Mouse (Mus musculus): ENCODE measurements at regions not wholly inside any gene's neighbourhood (a gene's known extent, or its start where the extent isn't known, plus 50 kb on each side); places are given as distances from the start of the nearest gene placed in this dataset.

- TF ChIP-seq CTCF (IDR thresholded peaks at IDR 0.05; ENCODE audit: low read depth) = peak; percentile 25
- no peaks in the 10 kb centered on the region for H3K36me3 ChIP-seq (ENCODE audit: insufficient read depth)
- peaks cover 3% of the 10 kb centered on the region; the same call in 1 of the 2 replicates for H3K4me1 ChIP-seq (ENCODE audit: insufficient read depth)
- no peaks in the 10 kb centered on the region for H3K27me3 ChIP-seq (ENCODE audit: insufficient read depth, low read length)
- H3K27ac ChIP-seq (ENCODE audit: low read depth) = peak overlapping the region; percentile 42; the same call in 1 of the 2 replicates
- ATAC-seq (ENCODE audit: insufficient read depth) (peak; percentile 29; the same call in 1 of the 2 replicates), DNase-seq (peak; percentile 51)
- H3K9me3 ChIP-seq (ENCODE audit: low read depth, low read length) = no peaks in the 10 kb centered on the region
- no peak overlapping the region for H3K9ac ChIP-seq
- H3K4me2 ChIP-seq = no peak overlapping the region
- no peak overlapping the region for H3K4me3 ChIP-seq (ENCODE audit: low read depth, low read length)
- WGBS = 51% methylated on average over 5 of the region's 5 CpGs
These were observed 127.3 kb upstream of the Adamts18 start for GRCm38 (mm10) chr8:113975810-113976209.

- H3K27ac ChIP-seq (ENCODE audit: low read depth) = no peak overlapping the region
- H3K27me3 ChIP-seq (ENCODE audit: insufficient read depth, low read length) = no peaks in the 10 kb centered on the region
- ATAC-seq (ENCODE audit: insufficient read depth) (peak; percentile 19; the same call in 1 of the 2 replicates), DNase-seq (no peak)
- H3K36me3 ChIP-seq (ENCODE audit: insufficient read depth) = no peaks in the 10 kb centered on the region
- H3K4me2 ChIP-seq = no peak overlapping the region
- H3K4me3 ChIP-seq (ENCODE audit: low read depth, low read length) = no peak overlapping the region
- H3K9ac ChIP-seq = no peak overlapping the region
- WGBS = 22% methylated on average over 4 of the region's 4 CpGs
- no peaks in the 10 kb centered on the region for H3K9me3 ChIP-seq (ENCODE audit: low read depth, low read length)
- H3K4me1 ChIP-seq (ENCODE audit: insufficient read depth) = peaks cover 3% of the 10 kb centered on the region; the same call in 1 of the 2 replicates
- TF ChIP-seq CTCF (IDR thresholded peaks at IDR 0.05; ENCODE audit: low read depth) = no peak
These were observed 128.1 kb upstream of the Adamts18 start for GRCm38 (mm10) chr8:113976626-113977025.

DNA sequence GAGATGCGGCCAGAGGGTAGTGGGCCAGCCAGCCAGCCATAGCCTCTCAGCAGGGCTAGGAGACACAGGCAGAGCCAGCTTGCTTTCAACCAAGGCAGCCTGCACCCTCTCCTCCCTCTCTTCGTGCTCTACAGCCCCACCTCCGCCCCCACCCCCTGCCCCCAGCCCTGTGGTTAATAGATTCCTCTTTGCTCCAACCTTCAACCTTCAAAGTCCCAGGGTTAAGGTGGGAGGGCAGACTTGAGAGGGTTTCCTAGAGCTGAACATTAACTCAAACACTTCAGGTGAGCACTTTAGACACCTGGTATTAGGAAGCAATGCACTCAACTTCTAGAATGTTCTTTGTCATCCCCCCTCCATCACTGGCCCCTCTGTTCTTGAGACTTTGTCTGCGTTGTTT, 128.5 kb upstream of the Adamts18 start:
- H3K27ac ChIP-seq (ENCODE audit: low read depth) = no peak overlapping the region
- no peaks in the 10 kb centered on the region for H3K36me3 ChIP-seq (ENCODE audit: insufficient read depth)

DNA sequence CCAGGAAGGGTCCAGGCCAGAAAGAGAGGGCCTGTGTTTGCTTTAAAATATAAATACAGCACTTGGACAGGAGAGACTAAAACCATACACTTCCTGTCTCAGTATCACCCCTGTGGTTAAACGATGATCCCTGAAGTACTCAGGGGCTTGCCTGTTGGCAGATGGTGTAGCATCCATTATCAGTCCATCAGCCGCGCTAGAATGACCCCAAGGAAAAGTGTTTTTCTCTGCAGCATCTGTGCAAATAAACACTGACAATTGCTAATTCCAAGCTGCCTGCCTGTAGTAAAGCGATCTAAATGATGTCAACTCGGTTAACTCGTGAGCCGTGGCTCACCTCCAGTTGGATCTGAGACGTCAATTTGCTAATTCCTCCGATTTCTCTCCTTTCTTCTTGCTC, 130.4 kb upstream of the Adamts18 start:
- Histone ChIP-seq H3K27me3 (ENCODE audit: insufficient read depth, low read length) (no peaks in the 10 kb centered on the region), H3K36me3 (ENCODE audit: insufficient read depth) (no peaks in the 10 kb centered on the region), H3K9ac (no peak overlapping the region), H3K27ac (ENCODE audit: low read depth) (no peak overlapping the region), H3K4me3 (ENCODE audit: low read depth, low read length) (no peak overlapping the region), H3K4me1 (ENCODE audit: insufficient read depth) (no peaks in the 10 kb centered on the region), H3K4me2 (no peak overlapping the region), H3K9me3 (ENCODE audit: low read depth, low read length) (no peaks in the 10 kb centered on the region)
- WGBS = 21% methylated on average over 9 of the region's 9 CpGs
- ATAC-seq (ENCODE audit: insufficient read depth) = no peak
- DNase-seq = no peak
- TF ChIP-seq CTCF (IDR thresholded peaks at IDR 0.05; ENCODE audit: low read depth) = no peak

More for the DNA sequence above, 128.5 kb upstream of the Adamts18 start:
- Histone ChIP-seq H3K27me3 (ENCODE audit: insufficient read depth, low read length) (no peaks in the 10 kb centered on the region), H3K4me1 (ENCODE audit: insufficient read depth) (peaks cover 3% of the 10 kb centered on the region; the same call in 1 of the 2 replicates), H3K4me2 (no peak overlapping the region), H3K9ac (no peak overlapping the region), H3K9me3 (ENCODE audit: low read depth, low read length) (no peaks in the 10 kb centered on the region), H3K4me3 (ENCODE audit: low read depth, low read length) (no peak overlapping the region)
- DNase-seq (peak; percentile 64), ATAC-seq (ENCODE audit: insufficient read depth) (peak; percentile 69)
- WGBS = 22% methylated on average over 4 of the region's 4 CpGs
- no peak for TF ChIP-seq CTCF (IDR thresholded peaks at IDR 0.05; ENCODE audit: low read depth)

- Histone ChIP-seq H3K4me1 (ENCODE audit: insufficient read depth) (no peaks in the 10 kb centered on the region), H3K4me2 (no peak overlapping the region), H3K9me3 (ENCODE audit: low read depth, low read length) (no peaks in the 10 kb centered on the region), H3K36me3 (ENCODE audit: insufficient read depth) (no peaks in the 10 kb centered on the region), H3K27ac (ENCODE audit: low read depth) (no peak overlapping the region), H3K4me3 (ENCODE audit: low read depth, low read length) (no peak overlapping the region), H3K9ac (no peak overlapping the region), H3K27me3 (ENCODE audit: insufficient read depth, low read length) (no peaks in the 10 kb centered on the region)
- WGBS = 93% methylated on average over 5 of the region's 5 CpGs
- DNase-seq (no peak), ATAC-seq (ENCODE audit: insufficient read depth) (no peak)
- peak; percentile 47 for TF ChIP-seq CTCF (IDR thresholded peaks at IDR 0.05; ENCODE audit: low read depth)
These were observed 131.3 kb upstream of the Adamts18 start for GRCm38 (mm10) chr8:113979837-113980236.

DNA sequence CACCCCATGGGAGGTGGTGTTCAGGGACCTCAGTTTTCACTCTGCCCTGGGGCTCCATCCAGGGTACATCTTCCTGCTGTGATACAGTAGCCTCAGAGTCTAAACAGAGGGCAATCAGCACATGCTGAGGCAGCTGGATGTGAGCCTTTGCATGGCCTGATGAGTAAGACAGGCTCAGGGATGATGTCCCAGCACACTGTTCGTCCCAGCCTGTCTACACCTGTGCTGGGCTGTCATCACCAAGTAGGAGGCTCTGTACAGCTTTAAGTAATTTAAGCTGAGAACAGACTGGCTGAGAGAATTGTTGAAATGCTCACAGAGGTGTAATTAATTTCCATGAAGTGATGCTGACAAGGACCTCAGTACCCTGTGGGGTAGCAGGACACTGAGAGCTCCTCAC, 132.8 kb upstream of the Adamts18 start:
- Histone ChIP-seq H3K4me3 (ENCODE audit: low read depth, low read length) (no peak overlapping the region), H3K36me3 (ENCODE audit: insufficient read depth) (no peaks in the 10 kb centered on the region), H3K4me2 (no peak overlapping the region), H3K9ac (no peak overlapping the region), H3K27me3 (ENCODE audit: insufficient read depth, low read length) (no peaks in the 10 kb centered on the region), H3K4me1 (ENCODE audit: insufficient read depth) (no peaks in the 10 kb centered on the region), H3K27ac (ENCODE audit: low read depth) (no peak overlapping the region), H3K9me3 (ENCODE audit: low read depth, low read length) (no peaks in the 10 kb centered on the region)
- TF ChIP-seq CTCF (IDR thresholded peaks at IDR 0.05; ENCODE audit: low read depth) = no peak
- no peak for ATAC-seq (ENCODE audit: insufficient read depth)
- no peak for DNase-seq
- WGBS = 23% methylated on average over 1 of the region's 1 CpGs

GRCm38 (mm10) chr8:113984845-113985244, 136.3 kb upstream of the Adamts18 start:
- no peaks in the 10 kb centered on the region for H3K4me1 ChIP-seq (ENCODE audit: insufficient read depth)
- H3K4me2 ChIP-seq = no peak overlapping the region
- peak; percentile 85 for DNase-seq
- ATAC-seq (ENCODE audit: insufficient read depth) = peak; percentile 57
- WGBS = 7% methylated on average over 10 of the region's 10 CpGs
- no peaks in the 10 kb centered on the region for H3K27me3 ChIP-seq (ENCODE audit: insufficient read depth, low read length)
- no peaks in the 10 kb centered on the region for H3K9me3 ChIP-seq (ENCODE audit: low read depth, low read length)
- no peak overlapping the region for H3K9ac ChIP-seq
- no peak overlapping the region for H3K27ac ChIP-seq (ENCODE audit: low read depth)
- H3K4me3 ChIP-seq (ENCODE audit: low read depth, low read length) = no peak overlapping the region
- H3K36me3 ChIP-seq (ENCODE audit: insufficient read depth) = no peaks in the 10 kb centered on the region
- peak; percentile 89 for TF ChIP-seq CTCF (IDR thresholded peaks at IDR 0.05; ENCODE audit: low read depth)

DNA sequence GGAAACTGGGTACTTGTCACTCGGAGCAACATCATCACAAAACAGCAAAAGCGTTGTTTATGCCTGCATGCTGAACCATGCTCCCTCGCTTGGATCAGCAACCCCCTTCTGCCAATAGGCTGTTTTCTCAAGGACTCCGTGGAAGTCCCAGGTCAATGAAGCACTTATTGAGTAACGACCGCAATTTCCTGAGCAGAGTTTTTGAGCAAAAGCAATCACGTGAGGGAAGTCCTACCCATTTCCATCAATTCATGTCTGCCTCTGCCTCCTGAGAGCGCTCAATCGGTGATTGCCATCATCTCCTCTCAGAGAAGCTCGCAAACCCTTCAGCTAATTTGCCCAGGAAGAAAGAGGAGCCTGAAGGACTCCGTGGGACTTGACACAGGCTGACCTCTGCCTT, 136.9 kb upstream of the Adamts18 start:
- no peaks in the 10 kb centered on the region for H3K36me3 ChIP-seq (ENCODE audit: insufficient read depth)
- H3K9ac ChIP-seq = no peak overlapping the region
- DNase-seq (peak; percentile 26), ATAC-seq (ENCODE audit: insufficient read depth) (no peak)
- H3K4me1 ChIP-seq (ENCODE audit: insufficient read depth) = no peaks in the 10 kb centered on the region
- H3K9me3 ChIP-seq (ENCODE audit: low read depth, low read length) = no peaks in the 10 kb centered on the region
- H3K27me3 ChIP-seq (ENCODE audit: insufficient read depth, low read length) = no peaks in the 10 kb centered on the region
- no peak for TF ChIP-seq CTCF (IDR thresholded peaks at IDR 0.05; ENCODE audit: low read depth)
- no peak overlapping the region for H3K27ac ChIP-seq (ENCODE audit: low read depth)
- 37% methylated on average over 11 of the region's 11 CpGs for WGBS
- no peak overlapping the region for H3K4me3 ChIP-seq (ENCODE audit: low read depth, low read length)
- H3K4me2 ChIP-seq = no peak overlapping the region
